Mouse (Mus musculus) C2C12 (cell line): Measurements from ENCODE around the gene Wnk3. TPM values are rescaled to one million over a fixed set of nuclear protein-coding genes. Genes with fewer than 3 reads are reported as not detected.
"Not testable (repeated sequence)": the region's sequence is repeated elsewhere in the genome, so short reads cannot be mapped to it uniquely, and the experiment has no call there.

ENCODE experiments used
- H3K27me3 ChIP-seq: one replicate; pipeline ENCODE4 v1.6.1; 2011; ENCODE audit not compliant: control insufficient read depth, insufficient read depth, insufficient read length
- H3K36me3 ChIP-seq: one replicate; pipeline ENCODE4 v1.6.1; 2011; ENCODE audit not compliant: control insufficient read depth, insufficient read depth
- H3K4me3 ChIP-seq: one replicate; pipeline ENCODE4 v1.5.1; 2011; ENCODE audit warnings: mild to moderate bottlenecking, control low read depth; ENCODE audit not compliant: poor library complexity, insufficient read depth, severe bottlenecking
- H3K79me2 ChIP-seq: one replicate; pipeline ENCODE4 v1.6.1; 2011; ENCODE audit not compliant: control insufficient read depth, insufficient read depth
- H3K79me3 ChIP-seq: one replicate; pipeline ENCODE4 v1.6.1; 2011; ENCODE audit warnings: low read depth, control low read depth
- H3ac ChIP-seq: one replicate; pipeline ENCODE3; 2011; ENCODE audit warnings: low read depth; ENCODE audit not compliant: control insufficient read depth, insufficient read length
- CEBPB ChIP-seq: IDR thresholded peaks from one replicate; pipeline ENCODE4 v1.6.1; 2011; ENCODE audit warnings: low read depth, mild to moderate bottlenecking, control low read depth, moderate library complexity
- CTCF ChIP-seq: IDR thresholded peaks from one replicate; pipeline ENCODE4 v1.5.1; 2011; ENCODE audit not compliant: control insufficient read depth, insufficient read depth, insufficient read length
- FOSL1 ChIP-seq: IDR thresholded peaks from one replicate; pipeline ENCODE4 v1.8.0; 2011; ENCODE audit warnings: mild to moderate bottlenecking, low read length; ENCODE audit not compliant: poor library complexity, insufficient read depth, severe bottlenecking
- MAX ChIP-seq: IDR thresholded peaks from one replicate; pipeline ENCODE4 v1.6.1; 2011; ENCODE audit warnings: mild to moderate bottlenecking, control low read depth
- MYOD1 ChIP-seq: IDR thresholded peaks from one replicate; pipeline ENCODE4 v1.6.1; 2011; ENCODE audit warnings: low read depth; ENCODE audit not compliant: control insufficient read depth, insufficient read length
- MYOG ChIP-seq: IDR thresholded peaks from one replicate; pipeline ENCODE4 v1.6.1; 2011; ENCODE audit not compliant: control insufficient read depth, insufficient read length; ENCODE audit errors: extremely low read depth
- USF1 ChIP-seq: IDR thresholded peaks from one replicate; pipeline ENCODE4 v1.6.1; 2011; ENCODE audit warnings: low read depth, mild to moderate bottlenecking, control low read depth, moderate library complexity
- long read RNA-seq, 2 experiments: library from polyadenylated mRNA; unstranded; transcript quantifications; one replicate each; pipeline ENCODE4 v2.0.0; 2019 to 2020
- polyA plus RNA-seq: library from polyadenylated mRNA; unstranded; fragments of >200 nt; fragmentation: generic; extraction: Trizol; gene quantifications from one replicate; pipeline ENCODE4 v1.2.1, GENCODE M21; 2012; ENCODE audit warnings: missing spikeins

Gene Wnk3
- 0.13 TPM for polyA plus RNA-seq
- long read RNA-seq, experiment 1: 0 reads
- long read RNA-seq, experiment 2: 0 reads

DNA sequence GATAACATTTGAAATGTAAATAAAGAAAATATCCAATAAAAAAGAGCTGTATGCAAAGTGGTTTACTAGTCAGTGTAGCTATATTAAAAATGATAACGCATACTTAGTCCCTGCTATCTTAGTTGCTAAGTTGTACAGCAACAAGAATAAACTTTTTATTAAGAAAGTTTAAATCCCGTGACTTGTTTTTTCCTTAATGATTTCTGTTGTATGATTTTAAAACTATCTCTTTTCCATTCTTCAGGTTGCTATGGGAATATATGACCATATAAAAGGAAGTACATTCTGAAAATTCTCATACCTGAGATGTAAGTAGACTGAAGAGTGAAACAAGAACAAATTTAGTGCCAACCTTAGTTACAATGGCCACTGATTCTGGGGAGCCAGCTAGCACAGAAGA lies at the start of gene Wnk3:
Wnk3 (plus strand) TSS at position 301 of the 400 bp plus-strand sequence.
- Histone ChIP-seq H3K4me3 (no peak within 1 kb of the TSS), H3K79me2 (no peaks in the 10 kb centered on the region), H3K27me3 (no peaks in the 10 kb centered on the region), H3K79me3 (no peaks in the 10 kb centered on the region), H3K36me3 (no peaks in the 10 kb centered on the region), H3ac (no peak within 1 kb of the TSS)
- TF ChIP-seq FOSL1: no peak
- TF ChIP-seq MYOG: no peak
- TF ChIP-seq CEBPB: no peak
- no peak for TF ChIP-seq MAX
- no peak for TF ChIP-seq USF1

DNA sequence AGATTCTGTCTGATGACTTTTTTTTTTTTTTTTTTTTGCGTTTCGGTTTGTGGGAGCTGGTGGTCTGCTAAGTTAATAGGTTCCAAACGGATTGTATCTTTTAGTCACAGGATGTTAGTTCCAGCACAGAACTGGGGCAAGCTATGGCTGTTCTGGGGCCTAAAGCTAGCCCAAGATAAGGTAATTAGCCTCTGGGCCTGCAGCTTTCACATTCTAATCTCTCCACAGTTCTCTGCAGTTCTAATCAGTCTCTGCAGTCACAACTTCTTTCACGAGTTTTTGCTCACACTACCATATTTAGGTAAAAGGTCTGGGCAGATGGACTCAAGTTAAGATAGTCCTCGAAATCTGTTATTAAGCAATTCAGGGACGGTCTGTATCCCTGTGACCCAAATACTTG lies 39.5 kb upstream of the Wnk3 start:
- no peaks in the 10 kb centered on the region for H3K27me3 ChIP-seq
- H3ac ChIP-seq: no peak overlapping the region
- TF ChIP-seq MYOG (no peak), FOSL1 (no peak), CEBPB (no peak), MYOD1 (no peak), CTCF (no peak), MAX (no peak), USF1 (no peak)
- H3K4me3 ChIP-seq: no peak overlapping the region
- H3K36me3 ChIP-seq: no peaks in the 10 kb centered on the region
- H3K79me2 ChIP-seq: no peaks in the 10 kb centered on the region
- H3K79me3 ChIP-seq: no peaks in the 10 kb centered on the region

DNA sequence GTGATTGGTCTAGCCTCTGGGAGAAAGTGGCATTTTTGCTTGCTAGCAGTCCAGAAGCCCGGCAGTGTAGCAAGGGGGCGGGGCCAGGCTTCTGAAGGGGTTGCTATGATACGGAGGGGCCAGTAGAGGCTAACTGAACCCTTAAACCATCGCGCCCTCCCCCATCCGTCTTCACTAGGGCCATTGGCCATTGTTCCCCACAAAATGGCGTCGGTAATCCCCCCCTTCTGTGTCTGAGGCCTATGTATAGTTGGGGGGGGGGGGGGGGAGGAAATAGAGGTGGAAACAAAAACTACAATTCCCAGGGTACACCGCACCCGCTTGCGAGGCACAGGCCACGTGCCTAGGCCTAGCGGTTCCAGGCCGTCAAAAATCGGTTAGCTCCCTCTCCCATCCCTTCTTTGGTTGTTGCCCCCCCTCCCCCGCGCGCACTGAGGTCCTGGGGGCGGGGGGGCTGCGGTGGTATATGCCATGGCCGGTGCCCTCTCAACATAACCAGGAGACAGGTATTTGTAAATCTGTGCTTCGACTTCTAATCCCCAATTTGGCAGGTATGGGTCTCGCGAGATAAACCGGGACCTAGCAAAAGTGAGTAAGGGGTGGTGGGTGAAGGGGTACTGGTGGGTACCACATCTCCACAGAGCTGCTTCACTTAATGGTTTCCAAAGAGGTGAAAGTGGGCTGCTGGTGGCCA lies 29.3 kb upstream of the Wnk3 start:
- H3K36me3 ChIP-seq: no peaks in the 10 kb centered on the region
- H3K79me2 ChIP-seq: no peaks in the 10 kb centered on the region
- no peaks in the 10 kb centered on the region for H3K27me3 ChIP-seq
- no peak overlapping the region for H3ac ChIP-seq
- no peak overlapping the region for H3K4me3 ChIP-seq
- no peaks in the 10 kb centered on the region for H3K79me3 ChIP-seq
- TF ChIP-seq FOSL1 (no peak), MYOD1 (no peak), CTCF (no peak), MAX (no peak)

DNA sequence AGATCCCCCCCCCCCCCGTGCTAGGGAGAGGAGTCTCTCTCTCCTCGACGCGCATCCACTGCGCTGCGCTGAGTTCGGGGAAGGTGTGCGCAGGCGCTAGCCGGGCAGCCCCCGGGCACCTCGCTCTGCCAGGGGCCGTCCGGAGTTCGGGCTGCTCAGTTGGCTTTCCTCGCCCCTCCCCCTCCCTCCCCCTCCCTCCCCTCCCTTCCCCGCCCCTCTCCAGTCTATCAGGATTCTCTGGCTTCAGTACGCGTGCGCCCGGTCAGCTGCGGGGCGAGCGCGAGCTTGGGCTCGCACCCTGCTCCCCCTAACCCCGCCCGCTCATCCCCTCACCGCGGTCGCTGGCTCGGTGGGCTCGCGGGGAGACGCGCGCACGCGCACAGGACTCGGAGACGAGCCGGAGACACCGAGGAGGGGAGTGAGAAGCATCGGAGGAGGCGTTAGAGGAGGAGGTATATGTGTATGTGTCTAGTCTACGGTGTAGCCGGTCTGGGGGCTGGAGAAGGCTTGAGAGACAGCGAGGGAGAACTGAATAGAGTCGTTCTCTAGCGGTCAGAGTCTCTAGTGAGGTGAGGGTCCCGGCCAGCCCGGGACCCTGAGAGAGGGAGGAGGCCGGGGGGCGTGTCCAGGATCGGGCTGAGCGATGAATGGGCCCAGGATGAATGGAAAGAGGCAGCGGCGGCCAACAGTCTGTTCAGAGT lies 28.5 kb upstream of the Wnk3 start:
- H3ac ChIP-seq: peak overlapping the region; percentile 60
- no peaks in the 10 kb centered on the region for H3K36me3 ChIP-seq
- H3K79me3 ChIP-seq: no peaks in the 10 kb centered on the region
- no peaks in the 10 kb centered on the region for H3K27me3 ChIP-seq
- no peak for TF ChIP-seq USF1
- no peak for TF ChIP-seq CEBPB
- TF ChIP-seq FOSL1: no peak
- no peak for TF ChIP-seq MAX
- no peak for TF ChIP-seq MYOG
- no peak for TF ChIP-seq CTCF
- TF ChIP-seq MYOD1: no peak
- H3K4me3 ChIP-seq: peak overlapping the region; percentile 18
- H3K79me2 ChIP-seq: no peaks in the 10 kb centered on the region

DNA sequence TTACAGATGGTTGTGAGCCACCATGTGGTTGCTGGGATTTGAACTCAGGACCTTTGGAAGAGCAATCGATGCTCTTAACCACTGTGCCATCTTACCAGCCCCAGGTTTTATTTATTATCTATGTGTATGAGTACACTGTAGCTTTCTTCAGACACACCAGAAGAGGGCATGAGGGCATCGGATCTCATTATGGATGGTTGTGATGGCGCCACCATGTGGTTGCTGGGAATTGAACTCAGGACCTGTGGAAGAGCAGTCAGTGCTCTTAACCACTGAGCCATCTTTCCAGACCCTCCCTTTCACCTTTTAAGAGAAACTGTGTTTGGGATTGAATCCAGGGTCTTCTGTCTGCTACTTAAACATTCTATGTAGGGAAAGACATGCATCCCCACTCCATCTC lies 24.7 kb upstream of the Wnk3 start:
- not testable (repeated sequence) for H3K79me2 ChIP-seq, H3K27me3 ChIP-seq, H3K79me3 ChIP-seq, H3K36me3 ChIP-seq, H3ac ChIP-seq, H3K4me3 ChIP-seq

DNA sequence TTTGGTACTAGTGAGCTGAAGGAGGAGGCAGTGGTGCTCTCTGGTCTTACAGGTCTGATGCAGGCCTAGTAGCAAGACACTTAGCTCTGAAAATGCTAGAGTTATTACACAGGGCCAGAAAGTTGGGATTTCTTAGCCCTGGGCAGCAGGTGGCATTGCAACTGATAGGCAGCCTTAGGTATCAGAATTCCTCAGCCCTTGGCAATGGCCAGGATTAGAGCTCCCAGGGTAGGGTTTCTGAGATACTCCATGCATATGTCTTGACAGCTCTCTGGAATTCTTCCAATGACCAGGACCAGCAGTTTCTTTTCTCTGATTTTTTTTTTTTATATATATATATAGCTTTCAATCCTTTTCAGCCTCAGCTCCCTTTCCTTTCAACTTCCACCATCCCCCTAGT lies 100.5 kb downstream of the Wnk3 start:
- Histone ChIP-seq H3K79me2 (no peaks in the 10 kb centered on the region), H3K79me3 (no peaks in the 10 kb centered on the region), H3ac (no peak overlapping the region), H3K27me3 (no peaks in the 10 kb centered on the region), H3K4me3 (no peak overlapping the region), H3K36me3 (no peaks in the 10 kb centered on the region)
- TF ChIP-seq MYOG (no peak), USF1 (no peak), MYOD1 (no peak), CTCF (no peak), CEBPB (no peak), FOSL1 (no peak), MAX (no peak)
